Mouse (Mus musculus) large intestine, adult 2 months (tissue): ENCODE results near the gene Trim59. TPM values are rescaled to one million over a fixed set of nuclear protein-coding genes. Genes with fewer than 3 reads are reported as not detected.
"Not testable (repeated sequence)": the region's sequence is repeated elsewhere in the genome, so short reads cannot be mapped to it uniquely, and the experiment has no call there.

ENCODE experiments used
- DNase-seq: peaks from one replicate; pipeline ENCODE4 v3.0.0-alpha.2; 2012; ENCODE audit warnings: low read depth, low spot score
- WGBS: fragments of 180-500 bp; shearing (Covaris S2); methylation state at CpG from one replicate; pipeline ENCODE4 v1.1.7; 2018; 5-methylcytosine and 5-hydroxymethylcytosine counted together
- polyA plus RNA-seq: library from polyadenylated mRNA; depleted of rRNA; stranded (reverse); fragments of >200 nt; gene quantifications from 2 replicates; pipeline ENCODE4 v1.2.3, GENCODE M21; 2012; rRNA removed

The Trim59 gene
- polyA plus RNA-seq, result 1.8 and 2.0 TPM in 2 replicates

DNA sequence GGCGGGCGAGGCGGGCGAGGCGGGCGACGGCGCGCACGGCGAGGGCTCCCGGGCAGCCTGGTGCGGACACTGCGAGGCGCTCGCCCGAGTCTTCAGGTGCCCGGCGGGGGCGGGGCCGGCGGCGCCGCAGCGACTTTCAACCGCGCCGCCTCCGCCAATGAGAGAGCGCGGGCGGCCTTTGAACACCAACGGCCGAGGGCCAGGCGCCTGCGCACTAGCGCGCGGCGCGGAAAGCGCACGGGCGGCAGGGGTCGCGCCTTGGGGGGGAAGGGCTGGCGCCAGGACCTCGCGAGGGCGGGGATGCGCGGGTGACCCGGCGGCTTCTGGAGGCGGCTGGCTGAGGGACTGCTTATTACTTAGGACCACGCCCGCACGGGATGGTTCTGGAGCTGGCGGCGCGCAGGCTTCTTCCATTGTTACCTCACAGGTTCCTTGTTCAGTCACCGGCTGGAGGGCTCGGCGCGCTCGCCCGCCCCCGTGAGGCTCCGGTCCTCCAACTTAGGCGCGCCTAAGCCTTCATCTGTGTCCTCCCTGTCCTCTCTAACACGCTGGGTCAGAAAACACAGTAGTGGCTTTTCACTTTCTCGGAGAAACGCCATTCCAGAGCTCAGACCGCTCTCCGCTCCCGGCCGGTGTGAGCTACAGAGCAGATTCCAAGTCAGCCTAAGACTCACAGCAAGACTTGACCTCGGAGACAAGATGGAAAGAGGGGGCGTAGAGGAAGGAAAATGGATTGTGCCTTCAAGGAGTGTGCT is at the start of gene Trim59:
Trim59 (minus strand) TSS at position 111 of the 755 bp plus-strand sequence.
- under 1% methylated on average over 77 of the region's 80 CpGs for WGBS
- DNase-seq, result no peak

DNA sequence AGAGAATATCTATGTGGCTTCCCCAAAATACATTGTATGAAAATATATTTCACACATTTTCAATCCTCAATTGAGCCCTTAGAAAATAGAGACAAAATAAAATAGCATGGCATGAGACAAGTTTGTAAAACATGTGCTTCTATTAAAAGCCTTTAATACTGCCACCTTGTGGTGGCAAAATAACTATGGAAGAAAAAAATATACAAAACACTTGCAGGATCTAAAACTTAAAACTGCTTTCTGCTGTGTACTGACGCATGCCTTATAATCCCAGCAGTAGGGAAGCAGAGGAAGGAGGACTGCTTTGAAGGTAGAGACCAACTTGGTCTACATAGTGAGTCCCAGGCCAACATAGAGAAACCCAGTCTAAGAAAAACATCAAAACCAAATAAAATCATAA is 19.4 kb upstream of the Trim59 start:
- 9% methylated on average over 1 of the region's 1 CpGs for WGBS
- DNase-seq, result no peak

- no peak for DNase-seq
- 85% methylated on average over 1 of the region's 1 CpGs for WGBS
Observed at GRCm38 (mm10) chr3:69062764-69063163, 18.2 kb upstream of the Trim59 start.

DNA sequence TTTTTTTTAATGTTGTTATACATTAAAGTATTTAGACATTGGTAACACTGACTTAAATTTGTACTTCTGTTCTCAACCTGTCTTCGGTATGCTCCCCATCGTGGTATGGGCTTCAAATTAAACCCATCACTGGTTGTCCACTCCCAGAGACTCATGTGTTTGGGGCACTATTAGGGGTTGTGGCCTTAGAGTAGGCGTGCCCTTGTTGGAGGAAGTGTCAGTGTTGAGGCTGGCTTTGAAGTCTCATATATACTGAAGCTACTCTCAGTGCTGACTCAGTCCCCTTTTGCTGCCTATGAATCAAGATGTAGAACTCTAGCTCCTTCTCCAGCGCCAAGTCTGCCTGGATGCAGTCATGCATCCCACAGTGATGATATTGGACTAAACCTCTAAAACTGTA is 16.1 kb upstream of the Trim59 start:
- 96% methylated on average over 4 of the region's 4 CpGs for WGBS
- DNase-seq, result no peak

GRCm38 (mm10) chr3:69055871-69056270 is 11.3 kb upstream of the Trim59 start:
- WGBS, result 88% methylated on average over 3 of the region's 3 CpGs
- DNase-seq, result no peak

- WGBS, result 79% methylated on average over 7 of the region's 7 CpGs
- DNase-seq, result no peak
Observed at GRCm38 (mm10) chr3:69054760-69055432, 10.3 kb upstream of the Trim59 start.

DNA sequence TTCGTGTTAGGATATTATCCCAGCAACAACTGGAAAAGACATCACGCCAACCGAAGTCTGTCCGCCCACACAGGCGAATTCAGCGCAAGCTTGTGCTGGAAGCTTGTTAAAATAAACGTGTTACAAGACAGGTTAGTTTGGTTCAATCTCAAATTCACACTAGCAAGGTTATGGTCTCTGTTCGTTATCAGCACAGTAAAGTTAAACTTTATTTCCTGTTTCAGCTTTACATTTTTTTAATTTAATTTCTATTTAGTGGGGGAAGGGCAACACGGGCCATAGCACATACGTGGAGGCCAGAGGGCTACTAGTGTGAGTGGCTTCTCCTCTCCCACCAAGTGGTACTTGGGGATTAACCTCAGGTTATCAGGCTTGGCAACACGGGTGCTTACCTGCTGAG is 7.3 kb upstream of the Trim59 start:
- whole genome bisulfite sequencing, result 80% methylated on average over 11 of the region's 11 CpGs
- DNase-seq, result no peak

DNA sequence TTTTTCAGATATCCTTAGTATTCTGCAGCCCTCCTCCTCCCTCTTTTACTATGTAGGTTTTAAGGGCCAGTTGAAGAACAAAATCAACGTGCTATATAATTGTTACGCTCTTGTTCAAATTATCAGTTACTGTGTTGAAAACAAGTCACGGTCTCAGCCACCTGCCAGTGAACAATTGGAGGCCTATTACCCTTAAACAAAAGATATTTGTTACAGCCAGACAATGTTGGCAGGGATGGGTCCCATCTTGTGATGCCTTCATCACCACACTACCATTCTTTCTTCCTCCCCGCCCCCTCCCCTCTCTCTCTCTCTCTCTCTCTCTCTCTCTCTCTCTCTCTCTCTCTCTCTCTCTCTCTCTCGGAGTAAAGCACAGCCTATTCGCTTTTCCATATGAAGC is 4.5 kb upstream of the Trim59 start:
- 87% methylated on average over 6 of the region's 6 CpGs for WGBS
- no peak for DNase-seq

GRCm38 (mm10) chr3:69047684-69048083 is 3.1 kb upstream of the Trim59 start:
- WGBS, result 87% methylated on average over 4 of the region's 4 CpGs
- DNase-seq, result no peak

DNA sequence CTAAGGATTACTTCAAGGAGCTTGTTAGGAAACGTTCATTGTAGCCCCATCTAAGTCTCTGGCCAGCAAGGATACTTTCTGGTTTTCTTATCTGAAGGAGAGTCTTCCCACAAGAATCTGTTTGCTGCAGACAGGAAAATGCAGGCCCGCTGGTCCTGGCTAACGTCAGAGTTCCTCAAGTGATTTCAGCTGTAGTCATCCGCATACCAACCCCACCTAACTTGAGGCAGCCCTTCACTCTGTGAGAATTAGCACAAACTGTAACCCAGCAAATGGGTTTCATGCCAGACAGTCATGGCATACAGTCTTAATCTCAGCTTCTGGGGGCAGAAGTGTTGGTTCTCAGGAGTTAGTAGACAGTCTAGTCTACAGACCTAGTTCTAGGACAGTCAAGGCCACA is 2.0 kb upstream of the Trim59 start:
- 80% methylated on average over 4 of the region's 4 CpGs for WGBS
- DNase-seq, result no peak

- DNase-seq, result no peak
- 31% methylated on average over 13 of the region's 13 CpGs for WGBS
Observed at GRCm38 (mm10) chr3:69045750-69046149, 1.2 kb upstream of the Trim59 start.

DNA sequence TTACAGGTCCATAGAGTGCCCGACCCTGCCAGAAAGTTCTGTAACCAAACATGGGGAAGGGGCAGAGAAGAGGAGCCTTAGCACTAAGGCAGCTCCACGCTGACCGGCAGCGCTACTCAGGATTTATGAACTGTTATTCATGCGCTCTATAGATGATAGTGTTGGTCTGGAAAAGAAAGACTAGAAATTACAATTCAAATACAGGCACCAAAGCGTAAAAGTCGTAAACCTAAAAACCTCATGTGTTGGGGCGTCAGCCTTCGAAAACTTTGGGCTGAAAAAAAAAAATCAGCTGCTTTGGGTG is 797 bp upstream of the Trim59 start:
- DNase-seq, result no peak
- WGBS, result 4% methylated on average over 9 of the region's 9 CpGs

DNA sequence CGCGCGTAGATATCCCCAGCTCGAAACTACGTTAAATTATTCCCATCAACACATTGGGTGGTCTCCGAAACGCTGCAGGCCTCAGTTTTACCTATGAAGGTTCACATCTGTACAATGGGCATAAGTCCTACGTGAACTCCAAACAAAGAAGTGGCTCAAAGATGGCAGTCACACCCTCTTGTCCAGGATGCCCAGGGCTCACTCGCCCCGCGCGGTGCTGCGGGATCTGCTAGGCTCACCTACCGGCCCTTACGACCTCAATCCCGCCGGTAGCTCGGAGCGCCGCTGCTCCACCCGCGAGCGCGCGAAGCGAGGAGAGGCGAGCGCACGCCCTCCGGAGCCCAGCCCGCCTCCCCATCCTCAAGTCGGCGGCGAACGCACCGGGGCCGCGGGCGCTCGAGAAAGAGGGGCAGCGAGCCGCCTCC is 376 bp downstream of the Trim59 start:
- no peak for DNase-seq
- WGBS, result under 1% methylated on average over 42 of the region's 42 CpGs

DNA sequence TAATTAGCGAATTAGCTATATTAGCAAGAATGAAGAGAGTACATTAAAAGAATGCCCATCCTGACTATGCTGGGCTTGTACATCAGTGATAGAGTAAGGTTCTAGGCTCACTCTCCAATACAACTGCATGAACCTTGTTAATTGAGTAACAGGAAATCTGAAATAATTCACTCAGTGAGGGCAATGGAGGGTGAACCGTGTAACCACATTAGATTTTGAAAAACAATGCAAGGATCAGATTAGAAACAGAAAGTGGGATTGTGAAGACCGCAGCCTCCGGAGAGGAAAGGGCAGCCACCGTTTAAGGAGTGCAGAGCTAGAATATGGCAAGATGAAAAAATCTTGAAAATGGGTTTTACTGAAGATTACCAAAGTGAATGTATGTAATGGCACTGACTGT is 3.3 kb downstream of the Trim59 start:
- WGBS, result 64% methylated on average over 5 of the region's 5 CpGs
- DNase-seq, result no peak

- DNase-seq, result no peak
- WGBS, result 96% methylated on average over 2 of the region's 2 CpGs
Observed at GRCm38 (mm10) chr3:69040105-69040504, 4.5 kb downstream of the Trim59 start.

- DNase-seq, result peak; percentile 75
- WGBS, result 67% methylated on average over 1 of the region's 1 CpGs
Observed at GRCm38 (mm10) chr3:69026133-69026783, 18.3 kb downstream of the Trim59 start.

- no peak for DNase-seq
Observed at GRCm38 (mm10) chr3:69020764-69021163, 23.8 kb downstream of the Trim59 start.

DNA sequence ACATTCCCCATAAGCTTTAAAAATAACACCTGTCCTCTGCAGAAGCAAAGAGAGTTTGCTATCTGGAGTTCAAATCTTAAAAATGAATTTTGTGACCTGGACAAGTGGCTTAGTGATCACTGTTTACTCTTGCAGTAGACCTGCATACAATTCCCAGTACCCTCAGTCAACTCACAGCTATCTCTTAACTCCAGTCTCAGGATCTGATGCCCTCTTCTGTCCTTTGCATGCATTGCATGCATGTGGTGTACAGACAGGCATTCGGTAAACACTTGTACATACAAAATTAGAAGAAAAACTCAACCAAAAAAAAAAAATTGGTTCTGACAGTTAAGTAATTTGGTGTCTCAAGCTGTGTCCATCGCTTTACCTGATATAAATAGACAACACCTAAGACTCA is 24.3 kb downstream of the Trim59 start:
- DNase-seq, result no peak
- 93% methylated on average over 2 of the region's 2 CpGs for WGBS

- DNase-seq, result not testable (repeated sequence)
- WGBS, result 93% methylated on average over 2 of the region's 2 CpGs
Observed at GRCm38 (mm10) chr3:69018635-69019034, 25.9 kb downstream of the Trim59 start.

DNA sequence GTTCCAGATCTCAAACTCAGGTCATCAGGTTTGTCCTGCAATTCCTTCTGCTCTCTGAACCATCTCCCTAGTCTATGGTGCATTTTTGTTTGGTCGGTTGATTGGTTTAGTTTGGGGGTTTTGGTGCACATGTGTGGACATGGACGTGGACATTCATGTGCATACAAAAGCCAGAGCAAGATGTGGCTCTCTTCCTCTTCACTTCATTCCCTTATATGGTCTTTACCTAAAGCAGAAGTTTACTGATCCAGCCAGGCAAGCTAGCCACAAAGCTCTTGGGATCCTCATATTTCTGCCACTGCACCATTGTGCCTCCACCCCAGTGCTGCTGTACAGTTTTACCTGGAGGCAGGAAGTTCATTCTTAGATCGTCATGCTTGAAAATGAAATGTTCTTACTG is 27.4 kb downstream of the Trim59 start:
- DNase-seq, result no peak
- WGBS, result 86% methylated on average over 3 of the region's 3 CpGs

GRCm38 (mm10) chr3:69008873-69009272 is 35.7 kb downstream of the Trim59 start:
- WGBS, result 85% methylated on average over 2 of the region's 2 CpGs
- DNase-seq, result no peak
